Mouse (Mus musculus): ENCODE data around the gene Fbxo44.

- TF ChIP-seq CTCF (IDR thresholded peaks at IDR 0.05; ENCODE audit: control insufficient read depth, insufficient read depth, low read length) (no peak), POLR2A (IDR thresholded peaks at IDR 0.05; ENCODE audit: borderline replicate concordance, control insufficient read depth, low read depth, low read length) (no peak)
Observed at GRCm38 (mm10) chr4:148109215-148109614, 51.1 kb downstream of the Fbxo44 start.

All from bone marrow, adult 2 months (tissue).